Mouse (Mus musculus): ENCODE measurements around the gene Nedd4.

The Nedd4 gene

DNA sequence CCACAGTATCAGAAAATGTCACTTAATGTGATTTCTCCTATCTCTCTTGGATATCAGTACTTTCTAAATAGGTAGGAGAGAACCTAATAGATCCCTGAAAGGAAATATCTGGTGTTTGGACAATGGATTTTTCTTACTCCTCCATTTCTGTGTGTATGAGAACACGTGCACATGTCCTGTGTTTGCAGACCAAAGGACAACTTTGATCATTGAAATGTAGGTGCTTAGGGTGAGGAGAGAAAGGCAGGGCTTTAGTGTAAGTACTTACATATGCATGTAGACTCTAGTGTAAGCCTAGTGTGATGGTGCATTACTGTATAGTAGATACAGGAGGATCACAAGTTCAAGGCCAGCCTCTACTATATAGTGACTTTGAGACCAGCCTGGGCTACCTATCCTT is 21.1 kb downstream of the Nedd4 start:
- DNase-seq: no peak

DNA sequence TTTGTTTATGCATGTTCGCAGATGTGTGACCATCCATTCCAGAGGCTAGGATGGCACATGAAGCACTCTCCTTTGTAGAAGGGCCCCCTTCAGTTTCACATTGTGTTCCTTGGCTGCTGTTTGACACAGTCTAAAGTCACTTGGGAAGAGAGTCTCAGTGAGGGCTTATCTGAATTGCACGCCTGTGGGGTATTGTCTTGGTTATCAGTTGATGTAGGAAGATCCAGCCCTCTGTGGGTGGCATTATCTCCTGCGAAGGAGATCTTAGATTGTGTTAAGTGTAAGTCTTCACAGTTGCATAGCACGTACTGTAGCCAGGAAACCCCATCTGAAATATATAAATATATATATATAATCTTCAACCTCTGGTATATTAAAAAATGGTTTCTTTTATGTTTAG is 23.1 kb downstream of the Nedd4 start:
- no peak for DNase-seq

DNA sequence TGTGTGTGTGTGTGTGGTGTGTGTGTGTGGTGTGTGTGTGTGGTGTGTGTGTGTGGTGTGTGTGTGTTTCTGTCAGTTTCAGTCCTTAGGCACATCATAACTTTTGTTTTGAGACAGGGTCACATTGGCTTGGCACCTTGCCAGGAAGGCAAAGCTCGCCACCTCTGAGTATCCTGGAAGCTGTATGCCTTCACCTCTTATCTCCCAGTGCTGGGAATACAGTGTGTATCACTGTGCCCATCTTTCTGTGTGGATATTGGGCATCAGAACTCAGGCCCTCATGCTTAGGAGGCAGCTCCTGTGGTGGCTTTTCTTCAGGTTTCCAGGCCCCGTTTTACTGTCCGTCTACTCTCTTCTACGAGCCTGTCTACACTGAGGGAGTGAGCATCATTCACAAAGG is 24.4 kb downstream of the Nedd4 start:
- no peak for DNase-seq

GRCm38 (mm10) chr9:72689522-72689921 is 27.4 kb downstream of the Nedd4 start:
- no peak for DNase-seq

- DNase-seq: no peak
Observed at GRCm38 (mm10) chr9:72690811-72691210, 28.7 kb downstream of the Nedd4 start.

DNA sequence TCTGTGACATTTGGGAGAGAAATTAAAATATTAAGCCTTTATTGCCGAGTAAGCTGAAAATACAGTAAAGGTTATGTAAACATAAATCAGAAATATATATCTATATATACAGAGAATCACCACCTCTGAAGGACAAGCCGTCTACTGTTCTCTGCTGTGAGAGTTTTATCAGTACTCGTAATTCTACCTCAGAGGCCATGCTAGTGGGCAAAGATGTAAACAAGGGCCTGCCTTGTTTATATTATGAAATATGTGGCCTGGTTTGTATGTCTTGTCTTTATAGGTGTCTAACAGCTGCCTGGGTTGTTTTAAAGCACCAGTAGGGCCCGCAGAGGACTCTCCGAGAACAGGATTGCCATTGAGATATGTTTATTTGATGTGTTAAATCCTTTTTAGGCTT is 29.8 kb downstream of the Nedd4 start:
- no peak for DNase-seq

DNA sequence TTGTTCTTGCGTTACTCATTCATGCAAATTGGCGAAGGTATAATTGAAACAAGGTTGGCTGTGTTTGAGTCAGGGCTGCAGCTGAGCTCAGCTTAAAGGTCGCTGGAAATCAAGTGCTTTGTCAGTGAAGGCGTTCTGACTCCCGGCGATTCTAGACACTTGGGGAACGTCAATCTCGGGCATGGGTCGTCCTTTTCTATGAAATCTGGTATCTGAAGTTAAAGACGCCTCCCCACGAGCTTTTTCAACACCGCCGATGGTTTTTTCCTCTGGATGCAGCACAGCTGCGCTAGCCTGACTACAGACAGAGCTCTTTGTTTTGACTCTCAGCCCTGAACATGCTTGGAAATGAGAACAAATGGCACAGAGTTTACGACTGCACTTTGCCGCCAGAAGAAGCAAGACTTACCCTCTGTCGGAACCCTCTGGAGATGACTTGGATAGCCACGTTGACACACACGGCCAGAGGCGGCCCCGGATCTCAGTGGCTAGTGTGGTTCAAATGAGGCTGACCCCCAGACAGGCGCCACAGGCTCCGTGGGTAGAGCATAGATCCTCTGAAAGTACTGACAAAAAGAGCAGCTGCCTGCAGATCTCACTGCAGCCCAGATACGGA is 31.0 kb downstream of the Nedd4 start:
- no peak for DNase-seq

GRCm38 (mm10) chr9:72693861-72694260 is 31.7 kb downstream of the Nedd4 start:
- no peak for DNase-seq

GRCm38 (mm10) chr9:72696508-72696907 is 34.4 kb downstream of the Nedd4 start:
- DNase-seq: no peak

- DNase-seq: no peak
Observed at GRCm38 (mm10) chr9:72697779-72698178, 35.6 kb downstream of the Nedd4 start.

- no peak for DNase-seq
Observed at GRCm38 (mm10) chr9:72699702-72700101, 37.6 kb downstream of the Nedd4 start.

GRCm38 (mm10) chr9:72701441-72701840 is 39.3 kb downstream of the Nedd4 start:
- DNase-seq: no peak

- no peak for DNase-seq
Observed at GRCm38 (mm10) chr9:72702075-72702474, 39.9 kb downstream of the Nedd4 start.

DNA sequence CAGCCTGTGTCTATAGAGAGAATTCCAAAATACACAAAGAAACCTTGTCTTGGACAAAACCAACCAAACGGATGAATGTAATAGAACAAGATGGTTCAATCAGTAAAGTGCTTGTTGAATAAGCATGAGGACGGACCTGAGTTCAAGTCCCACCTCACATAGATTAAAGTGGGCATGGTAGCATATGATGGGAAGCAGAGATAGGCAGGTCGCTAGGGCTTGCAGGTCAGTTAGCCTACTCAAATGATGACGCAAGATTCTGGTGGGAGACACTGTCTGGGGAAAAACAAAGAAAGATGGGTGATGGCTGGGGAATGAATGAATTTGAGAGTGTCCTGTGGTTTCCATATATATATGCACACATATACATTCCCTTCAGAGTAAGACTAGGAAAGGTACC is 41.0 kb downstream of the Nedd4 start:
- no peak for DNase-seq

- DNase-seq: no peak
Observed at GRCm38 (mm10) chr9:72703754-72704153, 41.6 kb downstream of the Nedd4 start.

DNA sequence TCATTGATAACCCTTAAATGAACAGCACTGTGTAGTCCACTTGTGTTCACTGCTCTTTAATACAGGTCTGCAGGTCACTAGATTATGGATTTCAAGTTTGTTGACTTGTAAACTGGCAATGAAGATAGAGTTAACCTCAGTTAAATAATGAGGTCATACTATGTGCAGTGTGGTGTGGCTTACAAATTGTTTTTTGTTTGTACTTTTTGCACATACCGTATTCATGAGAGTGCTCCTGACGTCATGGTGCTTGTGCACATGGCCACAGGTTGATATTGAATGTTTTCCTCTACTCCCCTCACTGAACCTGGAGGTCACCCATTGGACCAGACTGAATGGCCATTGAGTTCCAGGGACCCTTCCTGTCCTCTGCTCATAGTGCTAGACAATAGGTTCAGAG is 43.1 kb downstream of the Nedd4 start:
- DNase-seq: no peak

DNA sequence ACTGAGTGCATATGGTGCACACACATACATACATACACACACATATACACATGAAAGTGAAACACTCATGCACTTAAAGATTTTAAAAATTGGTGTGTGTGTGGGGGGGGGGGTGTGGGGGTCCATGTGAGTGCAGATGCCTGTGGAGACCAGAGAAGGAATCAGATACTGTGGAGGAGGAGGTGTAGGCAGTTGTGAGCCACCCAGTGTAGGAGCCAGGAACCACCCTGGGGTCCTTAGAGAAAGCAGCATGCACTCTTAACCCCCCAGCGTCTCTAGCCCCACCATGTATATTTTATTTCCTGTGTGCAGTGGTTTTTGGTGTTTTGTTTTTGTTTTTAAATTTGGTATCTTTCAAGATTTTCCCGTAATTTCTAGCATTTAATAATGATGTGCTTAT is 45.9 kb downstream of the Nedd4 start:
- no peak for DNase-seq

GRCm38 (mm10) chr9:72708690-72709089 is 46.5 kb downstream of the Nedd4 start:
- DNase-seq: no peak

DNA sequence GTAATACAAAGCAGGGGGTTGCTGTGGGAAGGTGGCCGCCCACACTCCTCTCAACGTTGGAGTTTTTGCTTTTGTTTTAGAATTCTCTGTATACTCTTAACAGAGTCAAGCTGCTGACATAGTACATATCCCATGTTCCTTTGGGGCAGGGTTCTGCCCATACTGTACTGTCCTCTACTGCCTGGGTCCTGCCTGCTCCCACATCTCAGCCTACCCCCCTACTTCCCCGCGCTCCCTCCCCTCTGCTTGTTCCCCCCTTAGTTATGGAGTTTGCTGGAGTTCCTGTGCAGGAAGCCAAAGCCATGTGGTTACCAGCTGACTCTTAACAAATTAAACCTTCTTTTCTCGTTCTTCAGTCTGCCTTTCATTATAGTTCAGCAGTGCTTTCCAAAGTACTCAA is 47.9 kb downstream of the Nedd4 start:
- no peak for DNase-seq

GRCm38 (mm10) chr9:72714945-72715344 is 52.8 kb downstream of the Nedd4 start:
- no peak for DNase-seq

DNA sequence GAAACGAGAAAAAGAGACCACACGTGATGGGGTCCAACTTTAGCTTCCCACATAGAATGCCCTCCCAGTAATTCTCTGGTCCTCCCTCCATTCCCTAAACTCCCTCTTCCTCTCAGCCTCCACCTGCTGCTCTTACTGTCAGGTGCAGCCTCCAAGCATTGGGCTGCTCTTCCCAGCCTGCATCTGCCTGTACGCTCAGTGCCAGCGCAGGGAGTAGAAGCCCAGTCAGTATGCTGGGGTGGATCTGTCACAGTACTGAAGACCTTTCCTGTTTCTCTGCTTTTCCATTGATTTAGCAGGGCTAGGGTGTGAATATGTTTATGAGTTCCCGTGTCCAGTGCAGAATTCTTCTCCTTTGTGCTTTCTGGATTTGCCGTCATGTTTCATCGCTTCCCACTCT is 54.1 kb downstream of the Nedd4 start:
- no peak for DNase-seq

DNA sequence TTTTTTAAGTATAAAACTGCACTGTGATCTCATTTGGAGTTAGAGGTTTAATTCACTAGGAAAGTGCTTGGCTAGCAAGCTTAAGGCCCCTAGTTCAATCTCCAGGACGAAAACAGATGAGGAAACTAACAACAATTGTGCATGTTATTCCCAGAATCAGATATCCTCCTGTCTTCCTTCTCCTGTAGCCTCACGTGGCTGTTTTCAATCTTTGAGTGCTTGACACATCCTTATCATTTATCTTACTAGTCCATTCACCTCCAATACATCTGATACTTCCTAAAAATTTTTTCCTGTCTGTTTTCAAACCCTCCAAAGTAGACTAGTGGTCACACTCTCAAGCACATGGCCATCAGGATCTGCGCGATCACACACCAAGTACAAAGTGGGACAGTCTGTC is 57.0 kb downstream of the Nedd4 start:
- DNase-seq: no peak

- DNase-seq: no peak
Observed at GRCm38 (mm10) chr9:72721221-72721620, 59.1 kb downstream of the Nedd4 start.

DNA sequence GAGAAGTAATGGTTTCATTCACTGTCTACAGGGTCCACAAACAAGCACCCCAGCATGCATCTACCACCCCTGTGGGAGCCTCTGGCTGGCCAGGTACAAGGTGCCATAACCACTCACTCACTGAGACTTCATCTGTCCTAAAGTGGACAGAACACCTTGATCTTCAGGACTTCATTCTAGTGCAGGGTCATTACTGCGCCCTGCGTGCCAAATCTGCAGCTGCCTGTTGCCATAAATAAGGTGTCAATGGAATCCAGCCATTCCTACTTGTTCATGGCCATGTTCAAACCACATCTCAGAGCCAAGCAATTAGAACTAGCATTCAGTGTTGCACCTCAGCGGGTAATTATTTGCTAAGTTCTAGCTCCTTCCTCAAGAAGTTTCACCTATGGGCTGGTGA is 60.5 kb downstream of the Nedd4 start:
- DNase-seq: no peak

DNA sequence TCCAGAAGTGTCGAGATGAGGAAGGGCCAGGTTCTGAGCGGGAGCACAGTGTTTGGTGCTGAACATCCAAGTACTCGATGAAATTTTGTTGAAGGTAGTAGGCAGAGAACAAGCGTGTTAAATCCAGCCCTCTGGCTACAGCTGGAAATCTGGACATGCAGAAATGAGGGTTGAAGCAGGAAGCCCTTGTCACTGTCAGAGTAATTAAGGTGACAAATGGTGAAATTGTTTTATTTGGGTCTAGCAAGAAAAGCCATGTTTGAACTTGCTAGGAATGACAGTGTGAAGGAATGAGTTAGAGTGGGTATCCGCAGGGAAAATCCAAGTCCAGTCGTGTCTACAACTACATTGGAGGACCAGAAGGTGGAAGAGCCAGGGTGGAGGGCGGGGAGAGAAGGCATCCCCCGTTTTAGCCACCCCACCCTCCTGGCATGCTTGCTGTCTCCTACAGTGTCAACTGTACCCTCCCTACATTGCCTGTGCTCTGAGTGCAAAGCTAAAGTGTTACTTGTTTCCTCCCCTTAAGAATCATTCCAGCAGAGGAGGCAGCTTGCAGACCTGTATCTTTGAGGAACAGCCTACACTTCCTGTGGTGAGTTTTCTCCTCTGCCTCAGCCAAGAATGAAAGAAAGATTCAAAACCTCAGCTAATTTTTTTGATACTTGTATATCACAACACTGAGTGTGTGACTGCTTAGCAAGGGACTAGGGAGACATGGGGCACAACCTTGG is 62.5 kb downstream of the Nedd4 start:
- DNase-seq: no peak
